Mouse (Mus musculus) lung, embryonic 16.5 days (tissue): ENCODE measurements around the gene Lyrm4. TPM values are rescaled to one million over a fixed set of nuclear protein-coding genes. Genes with fewer than 3 reads are reported as not detected.

Experiments
- ATAC-seq: fragments of 200-750 bp; cut with Nextera tagmentation; 2 replicates; pipeline ENCODE4 v1.8.0; 2017; ENCODE audit warnings: low read depth, mild to moderate bottlenecking, moderate library complexity
- H3K27ac ChIP-seq: fragments of 300-500 bp; sonication (generic); 2 replicates; pipeline ENCODE4 v1.5.1; 2014; ENCODE audit warnings: mild to moderate bottlenecking, control low read depth, low read length
- H3K27me3 ChIP-seq: fragments of 300-500 bp; sonication (generic); 2 replicates; pipeline ENCODE4 v1.6.1; 2014; ENCODE audit warnings: low read depth, low read length, mixed read lengths; ENCODE audit not compliant: control insufficient read depth, insufficient read depth
- H3K36me3 ChIP-seq: fragments of 300-500 bp; sonication (generic); 2 replicates; pipeline ENCODE4 v1.6.1; 2014; ENCODE audit warnings: low read length; ENCODE audit not compliant: control insufficient read depth, insufficient read depth
- H3K4me1 ChIP-seq: fragments of 300-500 bp; sonication (generic); replicated peaks from 2 replicates; pipeline ENCODE4 v1.6.1; 2014; ENCODE audit warnings: low read length, mixed read lengths; ENCODE audit not compliant: control insufficient read depth, insufficient read depth
- H3K4me2 ChIP-seq: fragments of 300-500 bp; sonication (generic); 2 replicates; pipeline ENCODE4 v1.6.1; 2014; ENCODE audit warnings: low read depth, low read length, control low read depth
- H3K4me3 ChIP-seq: fragments of 300-500 bp; sonication (generic); 2 replicates; pipeline ENCODE4 v1.5.1; 2014; ENCODE audit warnings: mild to moderate bottlenecking, low read length, control low read depth
- H3K9ac ChIP-seq: fragments of 300-500 bp; sonication (generic); 2 replicates; pipeline ENCODE4 v1.6.1; 2014; ENCODE audit warnings: low read length, control low read depth
- H3K9me3 ChIP-seq: fragments of 300-500 bp; sonication (generic); 2 replicates; pipeline ENCODE4 v1.6.1; 2016; ENCODE audit warnings: low read length; ENCODE audit not compliant: control insufficient read depth
- WGBS: fragments of 180-500 bp; shearing (Covaris S2); extraction: QIAGEN DNeasy Blood & Tissue Kit; methylation state at CpG from one replicate; pipeline ENCODE4 v1.1.7; 2014; 5-methylcytosine and 5-hydroxymethylcytosine counted together
- polyA plus RNA-seq: library from polyadenylated mRNA; unstranded; fragments of >200 nt; fragmentation: Nextera tagmentation; extraction: Ambion mirVana; gene quantifications from 2 replicates; pipeline ENCODE4 v1.2.1, GENCODE M21; 2015

Gene Lyrm4
- polyA plus RNA-seq, 1 experiment from 2014 or later = 23.2 TPM

- Histone ChIP-seq H3K27me3 (no peaks in the 10 kb centered on the region), H3K4me1 (no peaks in the 10 kb centered on the region), H3K36me3 (no peaks in the 10 kb centered on the region), H3K4me2 (no peak overlapping the region), H3K9ac (no peak overlapping the region), H3K9me3 (no peaks in the 10 kb centered on the region), H3K27ac (no peak overlapping the region), H3K4me3 (no peak overlapping the region)
- WGBS = 87% methylated on average over 3 of the region's 3 CpGs
- no peak for ATAC-seq
These were observed 35.7 kb downstream of the Lyrm4 start for GRCm38 (mm10) chr13:36081591-36081990.

GRCm38 (mm10) chr13:36074484-36074883, 42.8 kb downstream of the Lyrm4 start:
- H3K27ac ChIP-seq = no peak overlapping the region
- H3K9ac ChIP-seq = no peak overlapping the region
- H3K4me1 ChIP-seq = no peaks in the 10 kb centered on the region
- no peaks in the 10 kb centered on the region for H3K27me3 ChIP-seq
- no peak overlapping the region for H3K4me2 ChIP-seq
- H3K36me3 ChIP-seq = no peaks in the 10 kb centered on the region
- no peak for ATAC-seq
- H3K9me3 ChIP-seq = no peaks in the 10 kb centered on the region
- H3K4me3 ChIP-seq = no peak overlapping the region
- 73% methylated on average over 3 of the region's 3 CpGs for whole genome bisulfite sequencing

- Histone ChIP-seq H3K4me1 (no peaks in the 10 kb centered on the region), H3K27ac (no peak overlapping the region), H3K9ac (no peak overlapping the region), H3K27me3 (no peaks in the 10 kb centered on the region), H3K9me3 (no peaks in the 10 kb centered on the region), H3K36me3 (no peaks in the 10 kb centered on the region), H3K4me3 (no peak overlapping the region), H3K4me2 (no peak overlapping the region)
- no peak for ATAC-seq
- 65% methylated on average over 2 of the region's 2 CpGs for WGBS
These were observed 50.6 kb downstream of the Lyrm4 start for GRCm38 (mm10) chr13:36066676-36067075.

- Histone ChIP-seq H3K27me3 (no peaks in the 10 kb centered on the region), H3K36me3 (no peaks in the 10 kb centered on the region), H3K4me1 (no peaks in the 10 kb centered on the region), H3K4me2 (no peak overlapping the region), H3K27ac (no peak overlapping the region), H3K4me3 (no peak overlapping the region), H3K9me3 (no peaks in the 10 kb centered on the region), H3K9ac (no peak overlapping the region)
- WGBS = 69% methylated on average over 2 of the region's 2 CpGs
- no peak for ATAC-seq
These were observed 59.8 kb downstream of the Lyrm4 start for GRCm38 (mm10) chr13:36057489-36057888.

- H3K4me2 ChIP-seq = no peak overlapping the region
- no peaks in the 10 kb centered on the region for H3K36me3 ChIP-seq
- H3K4me1 ChIP-seq = no peaks in the 10 kb centered on the region
- H3K27me3 ChIP-seq = no peaks in the 10 kb centered on the region
- no peaks in the 10 kb centered on the region for H3K9me3 ChIP-seq
- ATAC-seq = no peak; the same call in 1 of the 2 replicates
- no peak overlapping the region for H3K9ac ChIP-seq
- H3K27ac ChIP-seq = no peak overlapping the region
- no peak overlapping the region for H3K4me3 ChIP-seq
- WGBS = 80% methylated on average over 4 of the region's 4 CpGs
These were observed 60.4 kb downstream of the Lyrm4 start for GRCm38 (mm10) chr13:36056925-36057324.

GRCm38 (mm10) chr13:36056509-36056908, 60.8 kb downstream of the Lyrm4 start:
- Histone ChIP-seq H3K27me3 (no peaks in the 10 kb centered on the region), H3K9me3 (no peaks in the 10 kb centered on the region), H3K4me3 (no peak overlapping the region), H3K36me3 (no peaks in the 10 kb centered on the region), H3K27ac (no peak overlapping the region), H3K4me2 (no peak overlapping the region), H3K9ac (no peak overlapping the region), H3K4me1 (no peaks in the 10 kb centered on the region)
- WGBS = 95% methylated on average over 1 of the region's 1 CpGs
- ATAC-seq = no peak

GRCm38 (mm10) chr13:36035528-36035927, 81.8 kb downstream of the Lyrm4 start:
- no peaks in the 10 kb centered on the region for H3K27me3 ChIP-seq
- no peak overlapping the region for H3K9ac ChIP-seq
- no peak overlapping the region for H3K27ac ChIP-seq
- no peak overlapping the region for H3K4me3 ChIP-seq
- no peak for ATAC-seq
- 79% methylated on average over 4 of the region's 4 CpGs for WGBS
- H3K36me3 ChIP-seq = no peaks in the 10 kb centered on the region
- no peak overlapping the region for H3K4me2 ChIP-seq
- no peaks in the 10 kb centered on the region for H3K9me3 ChIP-seq
- no peaks in the 10 kb centered on the region for H3K4me1 ChIP-seq

- no peaks in the 10 kb centered on the region for H3K9me3 ChIP-seq
- no peak overlapping the region for H3K4me2 ChIP-seq
- no peak overlapping the region for H3K27ac ChIP-seq
- no peak overlapping the region for H3K9ac ChIP-seq
- H3K27me3 ChIP-seq = no peaks in the 10 kb centered on the region
- no peak overlapping the region for H3K4me3 ChIP-seq
- H3K36me3 ChIP-seq = no peaks in the 10 kb centered on the region
- no peak for ATAC-seq
- H3K4me1 ChIP-seq = no peaks in the 10 kb centered on the region
- 73% methylated on average over 9 of the region's 9 CpGs for WGBS
These were observed 85.4 kb downstream of the Lyrm4 start for GRCm38 (mm10) chr13:36031959-36032358.

- no peak overlapping the region for H3K27ac ChIP-seq
- no peak overlapping the region for H3K4me3 ChIP-seq
- H3K36me3 ChIP-seq = no peaks in the 10 kb centered on the region
- no peak overlapping the region for H3K4me2 ChIP-seq
- peak; percentile 41; the same call in 1 of the 2 replicates for ATAC-seq
- no peaks in the 10 kb centered on the region for H3K27me3 ChIP-seq
- WGBS = 62% methylated on average over 10 of the region's 10 CpGs
- H3K9me3 ChIP-seq = no peaks in the 10 kb centered on the region
- peaks cover 5% of the 10 kb centered on the region; the same call in 1 of the 2 replicates for H3K4me1 ChIP-seq
- H3K9ac ChIP-seq = no peak overlapping the region
These were observed 97.7 kb downstream of the Lyrm4 start for GRCm38 (mm10) chr13:36019309-36020274.
